Mouse (Mus musculus) midbrain, postnatal 0 days (tissue): ENCODE data around the gene Hrk. TPM values are rescaled to one million over a fixed set of nuclear protein-coding genes. Genes with fewer than 3 reads are reported as not detected.

ENCODE experiments used
- ATAC-seq: fragments of 200-750 bp; cut with Nextera tagmentation; 2 replicates; pipeline ENCODE4 v1.8.0; 2017; ENCODE audit warnings: moderate number of reproducible peaks, mild to moderate bottlenecking, moderate TSS enrichment, moderate library complexity; ENCODE audit not compliant: low FRiP score
- DNase-seq: peaks from one replicate; pipeline ENCODE4 v3.0.0-alpha.2; 2015; ENCODE audit warnings: low spot score
- H3K27ac ChIP-seq: fragments of 300-500 bp; sonication (generic); 2 replicates; pipeline ENCODE4 v1.5.1; 2014; ENCODE audit warnings: low read depth, mild to moderate bottlenecking, low read length, mixed read lengths
- H3K27me3 ChIP-seq: fragments of 300-500 bp; sonication (generic); 2 replicates; pipeline ENCODE4 v1.6.1; 2014; ENCODE audit warnings: low read length, control low read depth, mixed read lengths; ENCODE audit not compliant: insufficient read depth
- H3K36me3 ChIP-seq: fragments of 300-500 bp; sonication (generic); 2 replicates; pipeline ENCODE4 v1.6.1; 2014; ENCODE audit warnings: low read length, control low read depth, mixed read lengths; ENCODE audit not compliant: insufficient read depth
- H3K4me1 ChIP-seq: fragments of 300-500 bp; sonication (generic); 2 replicates; pipeline ENCODE4 v1.6.1; 2014; ENCODE audit warnings: mild to moderate bottlenecking, control low read depth, antibody characterized with exemption, low read length, mixed read lengths; ENCODE audit not compliant: insufficient read depth
- H3K4me2 ChIP-seq: fragments of 300-500 bp; sonication (generic); 2 replicates; pipeline ENCODE4 v1.6.1; 2014; ENCODE audit warnings: low read depth, mild to moderate bottlenecking, low read length, mixed read lengths; ENCODE audit not compliant: poor library complexity, severe bottlenecking
- H3K4me3 ChIP-seq: fragments of 300-500 bp; sonication (generic); 2 replicates; pipeline ENCODE4 v1.5.1; 2014; ENCODE audit warnings: low read depth, mild to moderate bottlenecking, low read length, moderate library complexity
- H3K9ac ChIP-seq: fragments of 300-500 bp; sonication (generic); replicated peaks from 2 replicates; pipeline ENCODE4 v1.6.1; 2014; ENCODE audit warnings: mild to moderate bottlenecking, low read length, moderate library complexity, mixed read lengths; ENCODE audit not compliant: poor library complexity, severe bottlenecking
- H3K9me3 ChIP-seq: fragments of 300-500 bp; sonication (generic); 2 replicates; pipeline ENCODE4 v1.6.1; 2016; ENCODE audit warnings: low read length, control low read depth
- CTCF ChIP-seq: IDR thresholded peaks from 2 replicates; pipeline ENCODE4 v1.5.1; 2016; ENCODE audit warnings: antibody characterized with exemption, mild to moderate bottlenecking
- WGBS: fragments of 180-500 bp; shearing (Covaris S2); extraction: QIAGEN DNeasy Blood & Tissue Kit; methylation state at CpG from one replicate; pipeline ENCODE4 v1.1.7; 2014; 5-methylcytosine and 5-hydroxymethylcytosine counted together
- polyA plus RNA-seq: library from polyadenylated mRNA; unstranded; fragments of >200 nt; fragmentation: Nextera tagmentation; extraction: Ambion mirVana; gene quantifications from 2 replicates; pipeline ENCODE4 v1.2.1, GENCODE M21; 2015
- total RNA-seq: library from RNA; depleted of rRNA; stranded (reverse); fragments of >200 nt; gene quantifications from 2 replicates; pipeline ENCODE4 v1.2.3, GENCODE M21; 2014

The Hrk gene
- total and polyA plus RNA-seq, 2 experiments from 2014 or later: 6.6 to 18.2 TPM

DNA sequence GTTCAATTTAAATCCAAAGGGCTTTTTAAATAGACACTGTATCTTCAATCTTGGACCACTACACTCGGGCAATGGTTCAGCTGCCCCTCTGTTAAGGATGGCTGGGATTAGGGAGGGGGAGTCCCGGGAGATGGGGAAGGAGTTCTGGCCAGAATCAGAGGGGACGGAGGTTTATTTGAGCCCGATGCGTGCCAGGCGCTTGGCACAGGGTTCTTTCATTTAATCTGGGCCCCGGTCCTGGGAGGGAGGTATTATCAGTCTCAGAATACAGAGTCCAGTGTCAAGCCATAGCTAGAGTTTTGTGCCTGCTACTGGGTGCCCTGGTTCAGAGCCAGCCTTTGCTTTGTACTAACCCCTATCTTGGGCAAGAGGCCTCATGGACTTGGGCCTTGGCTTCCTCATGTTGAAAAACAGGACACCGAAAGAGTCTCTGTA is 3.1 kb downstream of the Hrk start:
- Histone ChIP-seq H3K36me3 (no peaks in the 10 kb centered on the region), H3K27me3 (peaks cover 25% of the 10 kb centered on the region), H3K9ac (no peak overlapping the region), H3K9me3 (no peaks in the 10 kb centered on the region), H3K4me3 (no peak overlapping the region), H3K4me1 (peaks cover 4% of the 10 kb centered on the region; the same call in 1 of the 2 replicates), H3K4me2 (no peak overlapping the region), H3K27ac (no peak overlapping the region)
- no peak for TF ChIP-seq CTCF
- no peak for ATAC-seq
- DNase-seq: peak; percentile 74
- 56% methylated on average over 8 of the region's 8 CpGs for WGBS

GRCm38 (mm10) chr5:118169222-118170221 is 5.1 kb downstream of the Hrk start:
- Histone ChIP-seq H3K4me2 (peak overlapping the region; percentile 95), H3K9me3 (no peaks in the 10 kb centered on the region), H3K9ac (peak overlapping the region; percentile 74), H3K4me3 (peak overlapping the region; percentile 59), H3K27me3 (peaks cover 33% of the 10 kb centered on the region), H3K36me3 (no peaks in the 10 kb centered on the region), H3K27ac (peak overlapping the region; percentile 47), H3K4me1 (peaks cover 4% of the 10 kb centered on the region; the same call in 1 of the 2 replicates)
- peak; percentile 56; the same call in 1 of the 2 replicates for ATAC-seq
- under 1% methylated on average over 107 of the region's 117 CpGs for WGBS
- peak; percentile 51 for DNase-seq
- TF ChIP-seq CTCF: peak; percentile 54

- Histone ChIP-seq H3K36me3 (no peaks in the 10 kb centered on the region), H3K9ac (no peak overlapping the region), H3K4me3 (peak overlapping the region; percentile 59), H3K27ac (no peak overlapping the region), H3K4me1 (peaks cover 4% of the 10 kb centered on the region; the same call in 1 of the 2 replicates), H3K27me3 (peaks cover 32% of the 10 kb centered on the region), H3K4me2 (peak overlapping the region; percentile 95), H3K9me3 (peaks cover 3% of the 10 kb centered on the region; the same call in 1 of the 2 replicates)
- no peak for ATAC-seq
- DNase-seq: peak; percentile 37
- under 1% methylated on average over 25 of the region's 25 CpGs for WGBS
- peak; percentile 63 for TF ChIP-seq CTCF
Measured at GRCm38 (mm10) chr5:118170888-118171529, 6.6 kb downstream of the Hrk start.

GRCm38 (mm10) chr5:118171665-118172064 is 7.2 kb downstream of the Hrk start:
- H3K4me3 ChIP-seq: peak overlapping the region; percentile 59
- no peaks in the 10 kb centered on the region for H3K36me3 ChIP-seq
- TF ChIP-seq CTCF: no peak
- H3K4me1 ChIP-seq: peaks cover 4% of the 10 kb centered on the region; the same call in 1 of the 2 replicates
- peaks cover 32% of the 10 kb centered on the region for H3K27me3 ChIP-seq
- ATAC-seq: no peak
- peaks cover 3% of the 10 kb centered on the region; the same call in 1 of the 2 replicates for H3K9me3 ChIP-seq
- peak overlapping the region; percentile 95 for H3K4me2 ChIP-seq
- no peak overlapping the region for H3K27ac ChIP-seq
- under 1% methylated on average over 36 of the region's 36 CpGs for WGBS
- no peak for DNase-seq
- no peak overlapping the region for H3K9ac ChIP-seq

GRCm38 (mm10) chr5:118172078-118172723 is 7.8 kb downstream of the Hrk start:
- DNase-seq (no peak), ATAC-seq (no peak)
- Histone ChIP-seq H3K9me3 (peaks cover 3% of the 10 kb centered on the region; the same call in 1 of the 2 replicates), H3K36me3 (no peaks in the 10 kb centered on the region), H3K27me3 (peaks cover 32% of the 10 kb centered on the region), H3K4me3 (peak overlapping the region; percentile 59), H3K9ac (no peak overlapping the region), H3K4me1 (peaks cover 4% of the 10 kb centered on the region; the same call in 1 of the 2 replicates), H3K4me2 (peak overlapping the region; percentile 95), H3K27ac (no peak overlapping the region)
- no peak for TF ChIP-seq CTCF
- WGBS: under 1% methylated on average over 27 of the region's 27 CpGs
